Mouse (Mus musculus) myocyte (in vitro differentiated cells): ENCODE results near the gene 4930407I10Rik. TPM values are rescaled to one million over a fixed set of nuclear protein-coding genes. Genes with fewer than 3 reads are reported as not detected.

Source experiments
- H3K27me3 ChIP-seq: one replicate; pipeline ENCODE4 v1.6.1; 2011; ENCODE audit not compliant: control insufficient read depth, insufficient read depth, insufficient read length
- H3K36me3 ChIP-seq: one replicate; pipeline ENCODE4 v1.6.1; 2011; ENCODE audit not compliant: control insufficient read depth, insufficient read depth
- H3K4me2 ChIP-seq: one replicate; pipeline ENCODE4 v1.6.1; 2011; ENCODE audit warnings: low read depth, control low read depth
- H3K4me3 ChIP-seq: one replicate; pipeline ENCODE4 v1.5.1; 2011; ENCODE audit warnings: mild to moderate bottlenecking, control low read depth, moderate library complexity
- H3K79me2 ChIP-seq: one replicate; pipeline ENCODE4 v1.6.1; 2011; ENCODE audit not compliant: control insufficient read depth, insufficient read depth
- H3ac ChIP-seq: one replicate; pipeline ENCODE4 v1.6.1; 2011; ENCODE audit not compliant: control insufficient read depth, insufficient read length
- CEBPB ChIP-seq: IDR thresholded peaks from 2 replicates; pipeline ENCODE4 v1.6.1; 2011; ENCODE audit warnings: mild to moderate bottlenecking, moderate library complexity; ENCODE audit not compliant: poor library complexity, insufficient read depth, severe bottlenecking
- E2F4 ChIP-seq: IDR thresholded peaks from one replicate; pipeline ENCODE4 v1.6.1; 2011; ENCODE audit warnings: mild to moderate bottlenecking, control low read depth, moderate library complexity; ENCODE audit not compliant: insufficient read depth
- MAX ChIP-seq: IDR thresholded peaks from one replicate; pipeline ENCODE4 v1.6.1; 2011; ENCODE audit warnings: low read depth, mild to moderate bottlenecking, control low read depth
- MYOD1 ChIP-seq, 3 experiments: IDR thresholded peaks; one replicate each; pipeline ENCODE4 v1.6.1; 2011; ENCODE audit warnings: control low read depth in 2 of 3, low read depth in 2 of 3, mild to moderate bottlenecking in 2 of 3, moderate library complexity in 1 of 3; ENCODE audit not compliant: insufficient read length in 2 of 3, control insufficient read depth in 1 of 3
- MYOG ChIP-seq, 3 experiments: IDR thresholded peaks; one replicate each; pipeline ENCODE4 v1.6.1; 2011; ENCODE audit warnings: control low read depth in 2 of 3, low read depth in 2 of 3, mild to moderate bottlenecking in 2 of 3; ENCODE audit not compliant: insufficient read length in 2 of 3, control insufficient read depth in 1 of 3, insufficient read depth in 1 of 3
- POLR2A ChIP-seq: IDR thresholded peaks from one replicate; pipeline ENCODE4 v1.6.1; 2011; ENCODE audit warnings: low read depth, mild to moderate bottlenecking, control low read depth, moderate library complexity; ENCODE audit not compliant: insufficient read length
- POLR2AphosphoS2 ChIP-seq: IDR thresholded peaks from one replicate; pipeline ENCODE4 v1.6.1; 2011; ENCODE audit warnings: low read depth, control low read depth; ENCODE audit not compliant: insufficient read length
- REST ChIP-seq: IDR thresholded peaks from one replicate; pipeline ENCODE4 v1.6.1; 2011; ENCODE audit warnings: mild to moderate bottlenecking, control low read depth, moderate library complexity; ENCODE audit not compliant: insufficient read depth, insufficient read length
- SRF ChIP-seq: IDR thresholded peaks from one replicate; pipeline ENCODE4 v1.6.1; 2011; ENCODE audit warnings: low read depth; ENCODE audit not compliant: control insufficient read depth, insufficient read length
- TCF12 ChIP-seq: IDR thresholded peaks from one replicate; pipeline ENCODE4 v1.6.1; 2011; ENCODE audit warnings: mild to moderate bottlenecking, control low read depth; ENCODE audit not compliant: poor library complexity, insufficient read depth, severe bottlenecking
- TCF3 ChIP-seq: IDR thresholded peaks from one replicate; pipeline ENCODE4 v1.6.1; 2011; ENCODE audit warnings: low read depth, control low read depth; ENCODE audit not compliant: insufficient read length
- USF1 ChIP-seq: IDR thresholded peaks from one replicate; pipeline ENCODE4 v1.6.1; 2011; ENCODE audit warnings: low read depth, mild to moderate bottlenecking, control low read depth, moderate library complexity
- polyA plus RNA-seq: library from polyadenylated mRNA; unstranded; fragments of >200 nt; fragmentation: generic; extraction: Trizol; gene quantifications from one replicate; pipeline ENCODE4 v1.2.1, GENCODE M21; 2012; ENCODE audit warnings: missing spikeins

4930407I10Rik gene
- polyA plus RNA-seq = not detected

- TF ChIP-seq E2F4 (no peak), MYOG (IDR thresholded peaks at IDR 0.05; ENCODE audit: control insufficient read depth in 1 of 3, insufficient read depth in 1 of 3, insufficient read length in 2 of 3, low read depth in 2 of 3) (no peak), POLR2A (no peak), MAX (no peak), CEBPB (no peak), TCF3 (no peak), TCF12 (no peak), SRF (no peak), MYOD1 (IDR thresholded peaks at IDR 0.05; ENCODE audit: control insufficient read depth in 1 of 3, insufficient read length in 2 of 3, low read depth in 2 of 3) (no peak), REST (no peak), POLR2AphosphoS2 (no peak), USF1 (no peak)
- no peaks in the 10 kb centered on the region for H3K79me2 ChIP-seq
- H3ac ChIP-seq = no peak within 1 kb of the TSS
- H3K36me3 ChIP-seq = no peaks in the 10 kb centered on the region
- H3K27me3 ChIP-seq = peaks cover 52% of the 10 kb centered on the region
- H3K4me3 ChIP-seq = no peak within 1 kb of the TSS
- no peak within 1 kb of the TSS for H3K4me2 ChIP-seq
Measured at GRCm38 (mm10) chr15:82058719-82059201, at the start of gene 4930407I10Rik. 4930407I10Rik (plus strand) TSS chr15:82059151.

GRCm38 (mm10) chr15:82011947-82012346 lies 47.0 kb upstream of the 4930407I10Rik start:
- Histone ChIP-seq H3K4me2 (peak overlapping the region; percentile 18), H3K36me3 (peaks cover 6% of the 10 kb centered on the region), H3ac (no peak overlapping the region), H3K27me3 (no peaks in the 10 kb centered on the region), H3K79me2 (peaks cover 32% of the 10 kb centered on the region), H3K4me3 (no peak overlapping the region)
- TF ChIP-seq CEBPB (no peak), E2F4 (no peak)

DNA sequence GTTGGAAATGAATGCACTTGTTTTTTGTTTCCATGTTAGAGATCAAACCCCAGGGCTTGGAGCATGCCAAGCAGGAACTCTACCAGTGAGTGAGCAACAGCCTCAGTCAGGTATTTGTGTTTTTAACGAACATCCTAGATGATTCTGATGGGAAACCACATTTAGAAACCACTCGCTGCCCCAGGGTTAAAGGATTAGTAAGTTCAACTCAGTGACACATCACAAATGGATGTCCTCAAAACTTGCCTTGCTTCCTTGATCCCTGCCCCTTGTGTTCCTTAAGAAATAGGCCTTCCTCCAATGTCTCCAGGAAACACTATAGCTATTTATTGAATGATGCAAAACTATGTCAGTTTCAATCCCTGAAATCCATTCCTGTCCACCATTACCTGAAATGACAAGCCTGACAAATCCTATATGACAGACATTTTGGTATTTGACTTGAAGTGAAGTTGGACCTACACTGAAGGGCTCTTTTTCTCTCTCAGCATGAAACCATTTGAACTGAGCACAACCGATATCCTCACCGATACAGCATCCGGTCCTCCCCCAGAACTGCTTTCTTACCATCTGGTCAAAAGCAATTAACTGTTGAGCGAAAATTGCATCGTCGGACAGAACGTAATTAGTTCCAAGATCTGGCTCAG lies 44.1 kb upstream of the 4930407I10Rik start:
- peak overlapping the region; percentile 80 for H3K4me3 ChIP-seq
- no peaks in the 10 kb centered on the region for H3K27me3 ChIP-seq
- peak overlapping the region; percentile 85 for H3K4me2 ChIP-seq
- H3K79me2 ChIP-seq = peaks cover 34% of the 10 kb centered on the region
- H3ac ChIP-seq = peak overlapping the region; percentile 58
- TF ChIP-seq POLR2AphosphoS2 = peak; percentile 7
- no peak for TF ChIP-seq USF1
- peaks cover 4% of the 10 kb centered on the region for H3K36me3 ChIP-seq

GRCm38 (mm10) chr15:82015392-82016100 lies 43.4 kb upstream of the 4930407I10Rik start:
- TF ChIP-seq SRF = peak; percentile 52
- no peak for TF ChIP-seq CEBPB

DNA sequence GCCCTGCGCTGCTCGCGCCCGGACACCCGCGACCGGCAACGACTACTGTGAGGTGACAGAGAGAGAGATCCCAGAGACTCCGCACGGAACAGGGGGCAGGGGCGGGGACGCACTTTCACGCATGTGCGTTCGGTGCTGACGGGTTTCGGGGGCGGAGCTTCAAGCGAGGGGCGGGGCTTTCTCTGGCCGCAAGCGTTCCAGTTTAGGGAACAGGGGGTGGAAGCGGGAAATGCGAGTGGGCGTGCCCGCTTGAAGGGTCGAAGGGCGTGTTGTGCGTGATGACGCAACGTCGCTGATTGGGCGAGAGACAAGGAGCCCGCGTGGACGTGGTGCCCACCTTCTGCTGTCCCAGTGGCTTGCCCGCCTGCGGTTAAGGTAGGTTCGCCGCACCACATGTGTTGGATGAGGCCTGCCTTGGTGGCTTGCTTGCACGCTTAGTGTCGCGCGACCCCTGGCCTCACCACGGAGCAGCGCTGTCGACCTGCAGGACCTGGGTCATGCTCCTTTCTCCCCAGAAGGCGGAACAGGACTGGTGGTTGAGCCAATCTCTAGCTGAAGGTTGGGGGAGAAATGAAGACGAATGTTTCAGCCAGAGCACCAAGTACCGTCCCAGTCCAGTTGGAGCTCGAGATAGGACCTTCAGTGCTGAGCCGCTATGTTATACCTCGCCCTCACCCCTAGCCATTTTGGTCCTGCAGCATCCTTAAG lies 42.7 kb upstream of the 4930407I10Rik start:
- peaks cover 24% of the 10 kb centered on the region for H3K79me2 ChIP-seq
- peak overlapping the region; percentile 58 for H3ac ChIP-seq
- no peaks in the 10 kb centered on the region for H3K27me3 ChIP-seq
- H3K36me3 ChIP-seq = peaks cover 11% of the 10 kb centered on the region
- H3K4me3 ChIP-seq = peak overlapping the region; percentile 80
- TF ChIP-seq TCF3 (no peak), MAX (no peak), MYOD1 (IDR thresholded peaks at IDR 0.05; ENCODE audit: control insufficient read depth in 1 of 3, insufficient read length in 2 of 3, low read depth in 2 of 3) (peak in 2 of 3 experiments; percentile 19 to 59), POLR2A (peak; percentile 97), USF1 (no peak), E2F4 (peak; percentile 64), REST (peak; percentile 34), TCF12 (no peak), MYOG (IDR thresholded peaks at IDR 0.05; ENCODE audit: control insufficient read depth in 1 of 3, insufficient read depth in 1 of 3, insufficient read length in 2 of 3, low read depth in 2 of 3) (peak in 1 of 3 experiments; percentile 38), POLR2AphosphoS2 (peak; percentile 99), SRF (peak; percentile 92), CEBPB (peak; percentile 86)
- peak overlapping the region; percentile 97 for H3K4me2 ChIP-seq

More at GRCm38 (mm10) chr15:82015392-82016100, 43.4 kb upstream of the 4930407I10Rik start:
- peak overlapping the region; percentile 85 for H3K4me2 ChIP-seq
- peaks cover 28% of the 10 kb centered on the region for H3K79me2 ChIP-seq
- H3ac ChIP-seq = peak overlapping the region; percentile 58
- H3K36me3 ChIP-seq = peaks cover 4% of the 10 kb centered on the region
- peak overlapping the region; percentile 80 for H3K4me3 ChIP-seq
- H3K27me3 ChIP-seq = no peaks in the 10 kb centered on the region
